Mouse (Mus musculus) lung, embryonic 15.5 days (tissue): ENCODE results near the gene Cklf. TPM values are rescaled to one million over a fixed set of nuclear protein-coding genes. Genes with fewer than 3 reads are reported as not detected.

ENCODE experiments used
- ATAC-seq: fragments of 200-750 bp; cut with Nextera tagmentation; 2 replicates; pipeline ENCODE4 v1.8.0; 2017; ENCODE audit warnings: moderate number of reproducible peaks, borderline replicate concordance; ENCODE audit not compliant: low FRiP score, low TSS enrichment; ENCODE audit errors: extremely low read depth
- H3K27ac ChIP-seq: fragments of 300-500 bp; sonication (generic); 2 replicates; pipeline ENCODE4 v1.5.1; 2015; ENCODE audit warnings: moderate library complexity, mild to moderate bottlenecking, inconsistent platforms
- H3K27me3 ChIP-seq: fragments of 300-500 bp; sonication (generic); 2 replicates; pipeline ENCODE4 v1.6.1; 2015; ENCODE audit warnings: inconsistent platforms
- H3K36me3 ChIP-seq: fragments of 300-500 bp; sonication (generic); 2 replicates; pipeline ENCODE4 v1.6.1; 2015; ENCODE audit warnings: inconsistent platforms
- H3K4me1 ChIP-seq: fragments of 300-500 bp; sonication (generic); 2 replicates; pipeline ENCODE4 v1.6.1; 2015; ENCODE audit warnings: inconsistent platforms
- H3K4me2 ChIP-seq: fragments of 300-500 bp; sonication (generic); 2 replicates; pipeline ENCODE4 v1.6.1; 2015; ENCODE audit warnings: inconsistent platforms, mild to moderate bottlenecking, moderate library complexity
- H3K4me3 ChIP-seq: fragments of 300-500 bp; sonication (generic); 2 replicates; pipeline ENCODE4 v1.5.1; 2015; ENCODE audit warnings: mild to moderate bottlenecking, inconsistent platforms
- H3K9ac ChIP-seq: fragments of 300-500 bp; sonication (generic); 2 replicates; pipeline ENCODE4 v1.6.1; 2015; ENCODE audit warnings: inconsistent platforms
- H3K9me3 ChIP-seq: fragments of 300-500 bp; sonication (generic); 2 replicates; pipeline ENCODE4 v1.6.1; 2016; ENCODE audit warnings: inconsistent platforms
- WGBS: fragments of 180-500 bp; shearing (Covaris S2); methylation state at CpG from one replicate; pipeline ENCODE4 v1.1.7; 2015; 5-methylcytosine and 5-hydroxymethylcytosine counted together
- polyA plus RNA-seq: library from polyadenylated mRNA; unstranded; fragments of >200 nt; fragmentation: Nextera tagmentation; extraction: Ambion mirVana; gene quantifications from 2 replicates; pipeline ENCODE4 v1.2.1, GENCODE M21; 2015

The Cklf gene
- 36.7 and 39.2 TPM in 2 replicates for polyA plus RNA-seq

- H3K36me3 ChIP-seq, result no peaks in the 10 kb centered on the region
- peak within 1 kb of the TSS; percentile 83 for H3K4me2 ChIP-seq
- peak within 1 kb of the TSS; percentile 93 for H3K27ac ChIP-seq
- ATAC-seq, result peak; percentile 82
- peak within 1 kb of the TSS; percentile 75 for H3K9ac ChIP-seq
- WGBS, result 3% methylated on average over 41 of the region's 41 CpGs
- no peaks in the 10 kb centered on the region for H3K9me3 ChIP-seq
- peaks cover 27% of the 10 kb centered on the region for H3K4me1 ChIP-seq
- H3K27me3 ChIP-seq, result no peaks in the 10 kb centered on the region
- H3K4me3 ChIP-seq, result peak within 1 kb of the TSS; percentile 82
These were observed at the start of gene Cklf for GRCm38 (mm10) chr8:104250439-104251367. Gene Cklf, plus strand, starts transcription at chr8:104250861.

DNA sequence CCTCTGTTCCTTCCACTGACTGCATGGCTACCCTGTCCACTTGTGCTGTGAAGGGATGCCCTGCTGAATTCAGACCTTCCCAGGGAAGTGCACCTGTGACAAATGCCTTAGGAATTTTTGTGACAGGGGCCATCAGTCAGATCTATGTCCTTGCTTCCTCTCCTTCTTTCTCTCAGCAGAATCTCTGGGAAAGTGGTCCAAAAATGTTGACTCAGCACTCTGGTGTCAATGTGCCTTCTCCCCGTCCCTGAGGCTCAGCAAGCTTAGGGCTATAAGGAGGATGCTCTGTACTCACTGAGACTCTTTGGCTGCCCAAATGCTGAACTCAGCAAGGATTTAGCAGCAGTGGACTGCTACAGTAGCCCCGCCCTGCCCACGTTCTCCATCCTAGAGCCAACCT lies 49.0 kb upstream of the Cklf start:
- Histone ChIP-seq H3K9ac (no peak overlapping the region), H3K4me2 (no peak overlapping the region), H3K27me3 (no peaks in the 10 kb centered on the region), H3K36me3 (no peaks in the 10 kb centered on the region), H3K4me3 (no peak overlapping the region), H3K9me3 (no peaks in the 10 kb centered on the region), H3K27ac (no peak overlapping the region), H3K4me1 (no peaks in the 10 kb centered on the region)
- 86% methylated on average over 3 of the region's 3 CpGs for WGBS
- no peak for ATAC-seq

- Histone ChIP-seq H3K4me1 (no peaks in the 10 kb centered on the region), H3K4me3 (no peak overlapping the region), H3K9me3 (no peaks in the 10 kb centered on the region), H3K27ac (no peak overlapping the region), H3K9ac (no peak overlapping the region), H3K4me2 (no peak overlapping the region), H3K27me3 (no peaks in the 10 kb centered on the region), H3K36me3 (no peaks in the 10 kb centered on the region)
- 82% methylated on average over 4 of the region's 4 CpGs for WGBS
- ATAC-seq, result no peak
These were observed 48.3 kb upstream of the Cklf start for GRCm38 (mm10) chr8:104202320-104202719.

DNA sequence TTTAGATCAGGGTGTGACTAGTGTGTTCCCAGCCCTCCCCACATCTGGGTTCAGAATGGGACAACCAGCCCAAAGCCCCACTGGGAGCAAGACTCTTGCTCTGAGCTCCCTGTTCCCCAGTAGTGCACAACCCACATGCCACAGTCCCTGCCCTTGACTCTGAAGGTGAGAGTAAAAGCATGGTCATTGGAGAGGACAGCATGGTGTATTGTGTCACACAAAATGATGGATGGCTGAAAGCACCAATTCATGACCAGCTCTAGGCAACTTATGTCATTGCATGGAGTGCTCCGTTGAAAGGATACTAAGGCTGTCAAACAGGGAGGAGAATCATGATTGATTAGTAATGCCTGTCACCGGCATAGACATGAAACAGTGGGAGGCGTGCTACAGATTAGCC lies 45.4 kb upstream of the Cklf start:
- no peak overlapping the region for H3K9ac ChIP-seq
- H3K36me3 ChIP-seq, result no peaks in the 10 kb centered on the region
- no peaks in the 10 kb centered on the region for H3K9me3 ChIP-seq
- H3K27me3 ChIP-seq, result no peaks in the 10 kb centered on the region
- H3K27ac ChIP-seq, result no peak overlapping the region
- no peaks in the 10 kb centered on the region for H3K4me1 ChIP-seq
- no peak overlapping the region for H3K4me3 ChIP-seq
- no peak for ATAC-seq
- no peak overlapping the region for H3K4me2 ChIP-seq
- 57% methylated on average over 3 of the region's 3 CpGs for WGBS

DNA sequence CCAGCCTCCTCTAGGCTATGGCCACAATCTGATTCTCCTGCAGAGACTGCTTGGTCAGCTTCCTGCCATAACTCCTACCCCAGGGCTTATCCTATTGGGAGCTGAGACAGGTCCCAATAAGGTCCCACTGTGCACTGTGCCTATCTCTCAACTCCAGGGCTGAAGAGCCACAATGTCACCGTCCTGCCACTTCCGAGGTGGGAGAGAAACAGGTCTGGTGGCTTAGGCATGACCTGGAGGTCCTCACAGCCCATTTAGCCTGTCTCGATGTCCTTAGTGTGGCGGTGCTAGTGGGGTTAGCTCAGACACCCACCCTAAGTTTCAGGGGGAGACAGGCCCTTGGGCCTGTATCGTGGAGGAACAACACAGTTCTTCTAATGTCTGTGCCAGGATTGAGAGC lies 33.1 kb upstream of the Cklf start:
- Histone ChIP-seq H3K36me3 (no peaks in the 10 kb centered on the region), H3K27ac (no peak overlapping the region), H3K4me2 (no peak overlapping the region), H3K27me3 (no peaks in the 10 kb centered on the region), H3K9me3 (no peaks in the 10 kb centered on the region), H3K4me3 (no peak overlapping the region), H3K4me1 (no peaks in the 10 kb centered on the region), H3K9ac (no peak overlapping the region)
- 88% methylated on average over 5 of the region's 5 CpGs for WGBS
- no peak for ATAC-seq

DNA sequence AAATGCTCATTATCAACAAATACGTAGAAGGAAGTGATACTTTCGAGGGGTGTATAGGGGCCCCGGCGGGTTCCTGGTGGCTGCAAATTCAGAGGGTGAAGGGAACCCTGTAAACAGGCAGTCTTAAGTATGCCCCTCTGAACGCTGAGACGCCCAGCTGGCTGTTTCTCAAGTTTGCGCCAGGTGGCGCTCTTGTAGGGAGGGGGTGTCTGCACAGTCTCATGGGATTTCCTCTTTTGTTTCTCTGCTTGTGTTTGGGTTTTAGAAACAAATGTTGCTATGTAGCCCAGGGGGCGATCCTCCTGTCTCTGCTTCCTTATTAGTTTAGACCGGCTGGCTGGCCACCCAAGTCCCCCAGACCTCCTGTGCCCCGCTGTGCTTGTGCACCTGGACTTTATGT lies 31.6 kb upstream of the Cklf start:
- Histone ChIP-seq H3K4me3 (no peak overlapping the region), H3K9me3 (no peaks in the 10 kb centered on the region), H3K27me3 (no peaks in the 10 kb centered on the region), H3K4me2 (no peak overlapping the region), H3K4me1 (no peaks in the 10 kb centered on the region), H3K9ac (no peak overlapping the region), H3K36me3 (no peaks in the 10 kb centered on the region), H3K27ac (no peak overlapping the region)
- no peak for ATAC-seq
- WGBS, result 26% methylated on average over 11 of the region's 11 CpGs

GRCm38 (mm10) chr8:104219806-104220205 lies 30.9 kb upstream of the Cklf start:
- Histone ChIP-seq H3K9ac (no peak overlapping the region), H3K4me2 (no peak overlapping the region), H3K27ac (no peak overlapping the region), H3K36me3 (0 out of 2 replicates have a peak, but pooled peaks cover 2% of the 10 kb centered on the region), H3K4me3 (no peak overlapping the region), H3K4me1 (no peaks in the 10 kb centered on the region), H3K27me3 (no peaks in the 10 kb centered on the region), H3K9me3 (no peaks in the 10 kb centered on the region)
- 41% methylated on average over 5 of the region's 5 CpGs for WGBS
- ATAC-seq, result 0 out of 2 replicates have a peak, but pooled peaks have one; percentile 53

DNA sequence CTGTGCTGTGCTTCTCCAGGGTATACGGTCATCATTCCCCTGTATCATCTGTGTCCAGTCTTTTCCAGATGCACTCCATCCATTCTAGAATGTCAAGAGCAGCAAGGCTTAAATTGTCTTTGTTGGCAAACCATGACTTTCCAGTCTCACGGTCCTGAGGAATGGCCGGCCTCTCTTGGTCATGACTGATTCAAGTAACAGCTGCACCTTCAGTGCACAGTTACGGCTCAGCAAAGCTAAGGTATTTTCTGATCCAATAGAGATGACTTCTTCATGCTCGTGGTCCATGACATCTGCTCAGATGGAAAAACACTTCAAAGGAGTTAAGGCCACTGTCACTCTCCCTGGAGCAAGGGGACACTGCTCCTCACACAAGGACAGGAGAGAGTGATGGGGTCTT lies 23.6 kb upstream of the Cklf start:
- ATAC-seq, result no peak
- H3K4me1 ChIP-seq, result no peaks in the 10 kb centered on the region
- H3K9ac ChIP-seq, result no peak overlapping the region
- whole genome bisulfite sequencing, result 88% methylated on average over 5 of the region's 5 CpGs
- H3K9me3 ChIP-seq, result no peaks in the 10 kb centered on the region
- H3K4me2 ChIP-seq, result no peak overlapping the region
- H3K4me3 ChIP-seq, result no peak overlapping the region
- no peak overlapping the region for H3K27ac ChIP-seq
- H3K27me3 ChIP-seq, result no peaks in the 10 kb centered on the region
- H3K36me3 ChIP-seq, result peaks cover 54% of the 10 kb centered on the region

GRCm38 (mm10) chr8:104230377-104230776 lies 20.3 kb upstream of the Cklf start:
- H3K27me3 ChIP-seq, result no peaks in the 10 kb centered on the region
- WGBS, result 83% methylated on average over 9 of the region's 9 CpGs
- no peak for ATAC-seq
- no peak overlapping the region for H3K9ac ChIP-seq
- no peaks in the 10 kb centered on the region for H3K4me1 ChIP-seq
- H3K27ac ChIP-seq, result no peak overlapping the region
- peaks cover 59% of the 10 kb centered on the region for H3K36me3 ChIP-seq
- H3K9me3 ChIP-seq, result no peaks in the 10 kb centered on the region
- H3K4me2 ChIP-seq, result no peak overlapping the region
- H3K4me3 ChIP-seq, result no peak overlapping the region

DNA sequence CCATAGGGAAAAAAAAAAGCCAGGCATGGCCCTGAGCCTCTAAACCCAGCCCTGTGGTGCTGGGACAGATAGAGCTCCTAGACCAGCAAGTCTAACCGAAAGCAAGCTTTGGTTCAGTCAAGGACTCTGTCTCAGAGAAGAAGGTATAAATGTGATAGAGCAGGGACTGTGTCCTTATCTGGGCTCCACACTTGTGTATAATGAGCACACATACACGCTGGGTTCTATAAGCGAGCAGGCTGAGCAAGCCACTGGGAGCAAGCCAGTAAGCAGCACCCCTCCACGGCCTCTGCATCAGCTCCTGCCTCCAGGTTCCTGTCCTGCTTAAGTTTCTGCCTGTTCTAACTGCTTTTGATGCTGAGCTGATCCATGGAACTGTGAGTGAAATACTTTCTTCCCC lies 18.6 kb upstream of the Cklf start:
- H3K4me2 ChIP-seq, result no peak overlapping the region
- H3K36me3 ChIP-seq, result peaks cover 50% of the 10 kb centered on the region
- whole genome bisulfite sequencing, result 94% methylated on average over 4 of the region's 4 CpGs

DNA sequence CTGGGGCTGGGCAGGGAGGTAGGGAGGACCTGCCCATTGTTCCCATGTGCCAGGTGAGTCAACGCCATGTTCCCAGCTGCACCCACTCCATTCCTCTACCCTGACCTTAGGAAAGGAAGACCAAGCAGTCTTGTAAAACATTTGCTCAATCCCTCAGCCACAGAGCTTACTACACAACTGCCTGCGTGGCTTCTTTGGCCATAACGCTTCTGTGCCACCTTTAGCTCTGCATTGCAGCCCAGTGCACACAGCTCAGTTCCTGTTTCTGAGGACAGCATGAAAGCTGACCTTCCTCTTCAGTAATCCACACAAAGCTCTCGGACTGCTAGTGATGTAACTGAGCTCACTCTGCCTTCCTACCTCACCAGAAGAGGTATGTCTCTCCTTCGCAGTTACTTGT lies 17.7 kb upstream of the Cklf start:
- WGBS, result 93% methylated on average over 5 of the region's 5 CpGs

More for the DNA sequence above, 18.6 kb upstream of the Cklf start:
- ATAC-seq, result no peak
- Histone ChIP-seq H3K4me3 (no peak overlapping the region), H3K4me1 (no peaks in the 10 kb centered on the region), H3K9ac (no peak overlapping the region), H3K27me3 (no peaks in the 10 kb centered on the region), H3K9me3 (no peaks in the 10 kb centered on the region), H3K27ac (no peak overlapping the region)

GRCm38 (mm10) chr8:104234573-104234972 lies 16.1 kb upstream of the Cklf start:
- H3K4me2 ChIP-seq, result no peak overlapping the region
- no peak overlapping the region for H3K9ac ChIP-seq
- no peaks in the 10 kb centered on the region for H3K27me3 ChIP-seq
- WGBS, result 44% methylated on average over 6 of the region's 6 CpGs
- H3K27ac ChIP-seq, result no peak overlapping the region
- no peak overlapping the region for H3K4me3 ChIP-seq
- no peaks in the 10 kb centered on the region for H3K4me1 ChIP-seq
- no peak for ATAC-seq
- no peaks in the 10 kb centered on the region for H3K9me3 ChIP-seq
- peaks cover 43% of the 10 kb centered on the region for H3K36me3 ChIP-seq

More for the DNA sequence above, 17.7 kb upstream of the Cklf start:
- Histone ChIP-seq H3K4me1 (no peaks in the 10 kb centered on the region), H3K4me2 (no peak overlapping the region), H3K4me3 (no peak overlapping the region), H3K9me3 (no peaks in the 10 kb centered on the region), H3K9ac (no peak overlapping the region), H3K27ac (no peak overlapping the region), H3K27me3 (no peaks in the 10 kb centered on the region), H3K36me3 (peaks cover 52% of the 10 kb centered on the region)
- ATAC-seq, result no peak
